Mouse (Mus musculus) MEL (cell line): ENCODE measurements around the gene Kmt2d.

Source experiments
- CHD2 ChIP-seq: IDR thresholded peaks from 2 replicates; pipeline ENCODE4 v1.6.1; 2011; ENCODE audit warnings: low read length, improper control_type of control experiment
- CTCF ChIP-seq, 3 experiments: IDR thresholded peaks in 2 of 3; conservative IDR thresholded peaks in 1 of 3; 2 replicates each; pipeline ENCODE4 v1.5.1; 2011 to 2012; ENCODE audit warnings: low read length in 3 of 3, low read depth in 2 of 3, mild to moderate bottlenecking in 2 of 3, improper control_type of control experiment in 1 of 3, inconsistent platforms in 1 of 3, mixed read lengths in 1 of 3, moderate library complexity in 1 of 3; ENCODE audit not compliant: control insufficient read depth in 1 of 3, insufficient read depth in 1 of 3, poor library complexity in 1 of 3, severe bottlenecking in 1 of 3
- ELF1 ChIP-seq: IDR thresholded peaks from 2 replicates; pipeline ENCODE4 v1.6.1; 2014; ENCODE audit warnings: low read depth, mild to moderate bottlenecking, inconsistent platforms, low read length, improper control_type of control experiment, moderate library complexity
- GABPA ChIP-seq: IDR thresholded peaks from 2 replicates; pipeline ENCODE4 v1.6.1; 2012; ENCODE audit warnings: low read depth, mild to moderate bottlenecking, inconsistent platforms, low read length, improper control_type of control experiment, moderate library complexity
- HCFC1 ChIP-seq: IDR thresholded peaks from 2 replicates; pipeline ENCODE4 v1.6.1; 2012; ENCODE audit warnings: low read depth, mild to moderate bottlenecking, inconsistent platforms, low read length, improper control_type of control experiment, moderate library complexity
- KAT2A ChIP-seq: conservative IDR thresholded peaks from 2 replicates; pipeline ENCODE4 v1.6.1; 2012; ENCODE audit warnings: low read depth, low read length, improper control_type of control experiment, inconsistent platforms
- MAFK ChIP-seq: IDR thresholded peaks from 2 replicates; pipeline ENCODE4 v1.6.1; 2011; ENCODE audit warnings: low read depth, mild to moderate bottlenecking, low read length, improper control_type of control experiment, borderline replicate concordance
- POLR2AphosphoS2 ChIP-seq: IDR thresholded peaks from 2 replicates; pipeline ENCODE4 v1.6.1; 2011; ENCODE audit warnings: low read length, improper control_type of control experiment
- ZNF384 ChIP-seq: IDR thresholded peaks from 2 replicates; pipeline ENCODE4 v1.6.1; 2012; ENCODE audit warnings: low read depth, mild to moderate bottlenecking, inconsistent platforms, low read length, improper control_type of control experiment

GRCm38 (mm10) chr15:98802926-98803325, 68.1 kb downstream of the Kmt2d start:
- TF ChIP-seq HCFC1, result no peak
- TF ChIP-seq CTCF (IDR thresholded peaks at IDR 0.05 in 2 of 3, conservative IDR thresholded peaks at IDR 0.05 in 1 of 3; ENCODE audit: control insufficient read depth in 1 of 3, insufficient read depth in 1 of 3, low read depth in 2 of 3, low read length in 3 of 3, poor library complexity in 1 of 3, severe bottlenecking in 1 of 3), result no peak
- TF ChIP-seq POLR2AphosphoS2, result no peak
- TF ChIP-seq GABPA, result no peak
- TF ChIP-seq ELF1, result no peak
- TF ChIP-seq ZNF384, result no peak
- no peak for TF ChIP-seq KAT2A
- no peak for TF ChIP-seq CHD2
- TF ChIP-seq MAFK, result no peak
